Mouse (Mus musculus) lung, adult 18-20 months (tissue): ENCODE measurements around the gene Ube2e2.
A peak's percentile ranks its signal among the peaks of the same experiment; 100 is the strongest.

Experiments
- DNase-seq, 2 experiments: peaks; one replicate each; pipeline ENCODE4 v3.0.0; 2022; ENCODE audit warnings: mixed read lengths in 2 of 2

Ube2e2 gene

DNA sequence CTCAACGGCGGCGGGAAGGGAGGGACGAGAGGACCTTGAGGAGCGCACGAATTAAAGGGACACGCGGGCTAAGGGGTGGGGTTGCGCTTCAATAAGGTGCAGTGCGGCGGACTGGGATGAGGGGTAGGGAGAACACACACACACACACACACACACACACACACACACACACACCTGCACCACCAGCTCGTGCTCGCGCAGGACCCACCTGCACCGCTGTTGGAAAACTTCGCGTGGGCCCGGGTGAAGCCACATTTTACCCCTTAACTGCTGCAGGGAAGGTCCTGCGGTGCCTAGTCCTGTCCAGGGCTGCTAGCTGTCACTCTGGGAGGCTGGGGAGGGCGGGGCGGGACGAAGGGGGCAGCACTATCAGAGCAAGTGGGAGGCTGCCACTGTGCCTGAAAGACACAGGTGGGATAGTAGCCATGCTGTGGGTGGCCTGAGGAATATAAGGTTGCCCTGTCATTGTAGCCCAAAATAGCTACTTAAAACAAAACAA is at the start of gene Ube2e2:
TSS of gene Ube2e2 (minus strand) at position 321 of the 499 bp plus-strand sequence.
- no peak for DNase-seq

GRCm38 (mm10) chr14:18940068-18940467 is 46.0 kb upstream of the Ube2e2 start:
- no peak for DNase-seq

- DNase-seq, result no peak
Observed at GRCm38 (mm10) chr14:18903553-18903952, 9.5 kb upstream of the Ube2e2 start.

DNA sequence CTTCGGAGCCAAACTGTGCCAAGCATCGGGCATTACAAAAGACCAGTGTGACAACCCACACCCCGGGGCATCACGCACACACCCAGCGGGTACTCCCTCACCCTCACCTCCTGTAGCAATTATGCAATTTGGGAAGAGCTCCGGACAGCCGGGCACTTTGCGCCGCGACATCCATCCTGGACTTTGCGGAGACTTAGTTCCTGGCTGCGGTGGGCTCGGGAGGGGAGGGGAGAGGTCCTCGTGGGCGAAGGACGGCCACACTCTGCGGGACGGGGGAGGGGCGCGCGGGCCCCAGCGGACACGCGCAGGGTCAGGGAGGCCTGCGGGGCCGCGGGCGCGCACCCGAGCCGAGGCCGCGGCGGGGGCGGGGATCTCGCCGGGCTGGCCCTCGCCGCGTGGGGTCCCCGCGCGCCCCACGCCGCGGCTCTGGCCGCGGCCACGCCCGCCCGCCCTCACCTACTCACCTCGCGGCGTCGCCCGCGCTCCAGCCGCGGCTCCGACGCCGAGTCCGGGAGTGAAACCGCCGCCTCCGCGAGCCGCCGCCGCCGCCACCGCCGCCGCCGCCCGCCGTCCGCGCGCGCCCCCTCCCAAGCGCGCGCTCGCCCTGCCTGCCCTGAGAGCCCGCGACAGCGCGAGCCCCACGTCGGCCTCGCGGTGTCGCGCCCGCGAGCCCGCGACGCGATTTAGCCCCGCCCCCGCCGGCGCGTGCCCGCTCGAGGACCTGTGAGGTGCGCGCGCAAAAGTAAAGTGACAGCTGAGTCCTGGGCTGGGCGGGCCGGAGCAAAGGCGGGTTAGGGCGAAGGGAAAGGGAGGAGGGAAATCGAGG is 733 bp downstream of the Ube2e2 start:
- DNase-seq, result peak; percentile 90 to 92

GRCm38 (mm10) chr14:18889571-18889970 is 4.5 kb downstream of the Ube2e2 start:
- peak; percentile 15 to 40 for DNase-seq

- DNase-seq, result no peak
Observed at GRCm38 (mm10) chr14:18882493-18882892, 11.6 kb downstream of the Ube2e2 start.

GRCm38 (mm10) chr14:18870716-18871115 is 23.4 kb downstream of the Ube2e2 start:
- DNase-seq, result no peak

GRCm38 (mm10) chr14:18828661-18829060 is 65.4 kb downstream of the Ube2e2 start:
- no peak for DNase-seq

- no peak for DNase-seq
Observed at GRCm38 (mm10) chr14:18826753-18827152, 67.3 kb downstream of the Ube2e2 start.

- DNase-seq, result no peak
Observed at GRCm38 (mm10) chr14:18820713-18821112, 73.4 kb downstream of the Ube2e2 start.

DNA sequence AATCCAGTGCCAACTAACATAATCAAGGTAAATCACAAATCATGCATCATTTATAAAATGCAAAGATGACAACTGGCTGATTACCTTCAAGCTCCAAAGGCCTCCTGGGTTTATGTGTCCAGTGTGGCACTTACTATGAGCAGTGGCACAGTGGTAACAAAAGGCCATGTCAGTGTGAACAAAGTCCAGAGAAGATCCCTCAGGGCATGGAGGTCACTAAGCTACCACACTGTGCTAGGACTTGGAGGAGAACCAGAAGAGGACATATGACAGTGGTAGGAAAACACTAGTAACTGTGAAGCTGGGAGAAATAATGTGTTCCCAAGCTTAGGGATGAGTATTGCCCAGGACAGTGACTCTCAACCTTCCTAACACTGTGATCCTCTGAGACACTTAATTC is 97.2 kb downstream of the Ube2e2 start:
- DNase-seq, result no peak

GRCm38 (mm10) chr14:18795787-18796186 is 98.3 kb downstream of the Ube2e2 start:
- no peak for DNase-seq

GRCm38 (mm10) chr14:18778993-18779675 is 114.9 kb downstream of the Ube2e2 start:
- no peak for DNase-seq

GRCm38 (mm10) chr14:18778241-18778640 is 115.8 kb downstream of the Ube2e2 start:
- DNase-seq, result no peak

DNA sequence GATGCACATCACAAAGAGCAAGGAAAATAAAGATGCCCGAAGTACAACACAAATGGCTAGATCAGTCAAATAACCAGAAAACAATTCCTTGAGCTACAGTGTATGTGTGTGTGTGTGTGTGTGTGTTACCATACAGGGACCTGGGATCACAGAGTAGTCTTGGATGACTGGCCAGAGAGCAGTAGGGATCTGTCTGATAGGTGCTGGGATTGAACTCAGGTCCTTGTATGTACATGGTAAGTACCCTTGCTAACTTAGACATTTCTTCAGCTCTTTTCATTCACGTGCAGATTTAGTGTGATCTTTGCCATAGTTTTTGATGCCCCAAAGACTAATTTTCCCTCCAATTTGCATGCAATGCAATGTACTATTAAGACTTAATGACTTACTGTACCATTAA is 117.9 kb downstream of the Ube2e2 start:
- DNase-seq, result no peak

DNA sequence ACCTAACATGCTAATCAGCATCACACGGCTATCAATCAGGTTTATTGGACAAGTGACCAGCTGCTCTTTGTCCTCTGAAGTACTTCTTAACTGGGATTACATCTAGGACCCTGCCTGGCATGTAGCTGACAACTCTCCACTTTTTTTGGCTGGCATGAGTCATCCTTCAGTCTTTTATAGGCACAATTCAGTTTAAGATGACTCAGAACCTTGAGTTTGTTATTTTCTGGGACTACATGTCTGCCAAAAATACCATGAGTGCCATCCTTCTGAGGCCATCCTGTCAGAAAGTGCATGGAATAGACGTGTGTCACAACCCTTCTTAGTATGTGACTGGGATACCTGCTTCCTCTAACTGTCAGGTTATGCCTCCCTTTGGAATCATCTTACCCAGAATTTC is 120.3 kb downstream of the Ube2e2 start:
- DNase-seq, result no peak

DNA sequence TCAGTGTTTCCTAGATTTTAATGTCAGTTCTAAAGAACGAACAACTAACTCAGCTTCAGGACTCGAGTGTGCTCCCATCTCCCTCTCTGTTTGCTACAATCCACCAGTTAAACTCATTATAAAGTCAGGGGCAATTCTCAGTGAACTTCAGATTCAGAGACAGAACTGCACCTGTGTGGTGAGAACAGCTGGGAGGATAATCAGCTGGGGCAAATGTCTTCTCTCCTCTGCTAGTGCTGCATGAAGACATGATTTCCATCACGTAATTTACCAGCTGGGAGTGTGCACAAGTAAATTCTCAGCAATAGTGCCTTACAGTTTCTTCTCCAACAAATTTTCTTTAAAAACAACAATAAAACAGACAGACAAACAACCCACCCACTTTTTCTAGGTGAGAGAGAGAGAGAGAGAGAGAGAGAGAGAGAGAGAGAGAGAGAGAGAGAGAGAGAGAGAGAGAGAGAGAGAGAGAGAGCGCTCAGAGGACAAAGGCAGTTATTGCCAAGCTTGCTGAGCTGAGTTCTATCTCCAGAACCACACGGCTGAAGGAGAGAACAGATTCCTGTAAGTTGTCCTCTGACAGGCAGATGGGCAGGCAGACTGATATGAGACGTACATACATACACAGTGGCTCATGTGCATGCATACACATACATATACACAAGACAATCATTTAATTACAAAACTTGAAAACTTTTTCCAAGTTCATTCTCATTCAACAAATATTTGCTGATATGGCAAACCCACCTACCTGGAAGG is 134.3 kb downstream of the Ube2e2 start:
- DNase-seq, result no peak

- no peak for DNase-seq
Observed at GRCm38 (mm10) chr14:18758595-18759532, 135.2 kb downstream of the Ube2e2 start.

DNA sequence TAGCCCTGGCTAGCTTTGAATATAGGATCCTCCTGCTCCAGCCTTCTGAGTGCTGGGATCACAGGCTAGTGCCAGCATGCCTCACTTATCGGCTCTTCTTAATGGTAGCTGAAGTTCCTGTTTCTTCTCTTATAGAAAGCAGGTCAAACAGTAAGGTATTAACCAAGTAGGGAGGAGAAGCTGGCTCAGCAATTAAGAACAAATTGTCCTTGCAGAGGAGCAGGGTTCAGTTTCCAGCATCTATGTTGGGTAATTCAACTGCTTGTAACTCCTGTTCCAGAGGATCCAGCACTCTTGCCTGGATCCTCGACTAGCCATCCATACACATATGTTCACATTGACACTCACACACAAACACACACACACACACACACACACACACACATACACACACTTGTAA is 136.1 kb downstream of the Ube2e2 start:
- no peak for DNase-seq

- no peak for DNase-seq
Observed at GRCm38 (mm10) chr14:18755410-18755809, 138.7 kb downstream of the Ube2e2 start.

DNA sequence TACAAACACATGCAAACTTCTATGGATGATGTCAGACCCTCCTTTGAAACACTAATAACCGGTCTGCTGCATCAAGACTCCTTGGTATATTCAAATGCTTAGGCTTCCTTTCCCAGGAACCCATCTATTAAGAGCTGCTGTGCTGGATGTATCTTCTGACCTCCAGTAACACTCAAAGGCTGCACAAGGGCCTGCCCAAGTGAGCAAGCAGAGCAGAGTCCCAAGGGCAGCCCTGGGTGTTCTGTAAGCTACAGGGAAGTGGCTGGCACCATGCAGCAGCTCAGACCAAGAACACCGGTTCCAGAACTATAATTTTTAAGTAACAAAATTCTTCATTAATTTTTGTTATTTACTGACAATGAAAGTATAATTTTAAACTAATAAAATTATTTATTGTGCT is 139.5 kb downstream of the Ube2e2 start:
- DNase-seq, result no peak

GRCm38 (mm10) chr14:18754001-18754400 is 140.1 kb downstream of the Ube2e2 start:
- no peak for DNase-seq
